In genomic region chr2:62450364-62450763, GRCm38 (mm10) we compare ENCODE assay signal across 23 mouse cellular contexts. TPM values are rescaled to one million over a fixed set of nuclear protein-coding genes. Genes with fewer than 3 reads are reported as not detected.
"Had no signal": no experiment of that assay in that cellular context is flagged by ENCODE, and none has a peak within 500 bp of the region (broad histone marks: within the 10 kb centered on the region; RNA-seq: fewer than 3 reads in every experiment).

No protein-coding gene starts in this region.

- H3K36me3 ChIP-seq: liver, embryonic 15.5 days; lung, embryonic 15.5 days; midbrain, embryonic 13.5 days; midbrain, embryonic 15.5 days; neural tube, embryonic 12.5 days; stomach, embryonic 15.5 days had no signal

- DNase-seq: liver, postnatal 0 days; lung, adult 2 months; lung, postnatal 14 days; lung, postnatal 36 days; right cerebral cortex, postnatal 14 days; thymus, adult 2 months; thymus, postnatal 25 days; thymus, postnatal 4 days had no signal

- H3K4me3 ChIP-seq: liver, embryonic 15.5 days; lung, embryonic 15.5 days; megakaryocyte, embryonic 14.5 days; midbrain, embryonic 13.5 days; midbrain, embryonic 15.5 days; neural tube, embryonic 12.5 days; stomach, embryonic 15.5 days had no signal

- H3K4me2 ChIP-seq: liver, embryonic 15.5 days; lung, embryonic 15.5 days; midbrain, embryonic 11.5 days; midbrain, embryonic 13.5 days; midbrain, embryonic 15.5 days; neural tube, embryonic 12.5 days; stomach, embryonic 15.5 days had no signal

- H3K27ac ChIP-seq: liver, embryonic 15.5 days; lung, embryonic 15.5 days; macrophage; midbrain, embryonic 13.5 days; midbrain, embryonic 15.5 days; neural tube, embryonic 12.5 days; stomach, embryonic 15.5 days; stomach, postnatal 0 days had no signal

- H3K4me1 ChIP-seq: liver, embryonic 15.5 days; lung, embryonic 15.5 days; midbrain, embryonic 13.5 days; midbrain, embryonic 15.5 days; neural tube, embryonic 12.5 days; stomach, embryonic 15.5 days had no signal

- ATAC-seq: liver, postnatal 0 days; lung, postnatal 0 days; midbrain, embryonic 13.5 days; midbrain, embryonic 15.5 days had no signal

- H3K9ac ChIP-seq: liver, embryonic 15.5 days; liver, postnatal 0 days; lung, embryonic 15.5 days; midbrain, embryonic 13.5 days; midbrain, embryonic 15.5 days; neural tube, embryonic 12.5 days; stomach, embryonic 15.5 days had no signal

- H3K9me3 ChIP-seq: liver, embryonic 15.5 days; lung, embryonic 15.5 days; megakaryocyte, embryonic 14.5 days; midbrain, embryonic 13.5 days; midbrain, embryonic 15.5 days; neural tube, embryonic 12.5 days; stomach, embryonic 15.5 days had no signal

- H3K27me3 ChIP-seq: liver, embryonic 15.5 days; lung, embryonic 15.5 days; megakaryocyte, embryonic 14.5 days; midbrain, embryonic 13.5 days; midbrain, embryonic 15.5 days; neural tube, embryonic 12.5 days; stomach, embryonic 15.5 days had no signal

RNA-seq across cellular contexts. Expression of gene Gcg, which starts 33.1 kb away (rescaled TPM):
- total RNA-seq: megakaryocyte progenitor cell, adult 5-6 weeks; neutrophil, adult 5-6 weeks had no signal
- polyA plus RNA-seq: liver, embryonic 15.5 days; liver, postnatal 0 days; lung, adult 2 months; lung, postnatal 0 days; macrophage; midbrain, embryonic 11.5 days; neural tube, embryonic 12.5 days; spleen, adult 2 months; testis, adult 2 months had no signal
